Mouse (Mus musculus) left cerebral cortex, adult 18-20 months (tissue): ENCODE results near the gene Arid3a. TPM values are rescaled to one million over a fixed set of nuclear protein-coding genes. Genes with fewer than 3 reads are reported as not detected.
"Not testable (repeated sequence)": the region's sequence is repeated elsewhere in the genome, so short reads cannot be mapped to it uniquely, and the experiment has no call there.

Experiments
- DNase-seq, 2 experiments: peaks; one replicate each; pipeline ENCODE4 v3.0.0; 2021 to 2022; ENCODE audit warnings: low spot score in 2 of 2, mixed read lengths in 1 of 2
- total RNA-seq, 2 experiments: library from RNA; stranded (reverse); gene quantifications; 2 replicates each; pipeline ENCODE4 v1.2.3; 2021

Gene Arid3a
- total RNA-seq, 2 experiments from 2014 or later, result 5.6 to 7.2 TPM

DNA sequence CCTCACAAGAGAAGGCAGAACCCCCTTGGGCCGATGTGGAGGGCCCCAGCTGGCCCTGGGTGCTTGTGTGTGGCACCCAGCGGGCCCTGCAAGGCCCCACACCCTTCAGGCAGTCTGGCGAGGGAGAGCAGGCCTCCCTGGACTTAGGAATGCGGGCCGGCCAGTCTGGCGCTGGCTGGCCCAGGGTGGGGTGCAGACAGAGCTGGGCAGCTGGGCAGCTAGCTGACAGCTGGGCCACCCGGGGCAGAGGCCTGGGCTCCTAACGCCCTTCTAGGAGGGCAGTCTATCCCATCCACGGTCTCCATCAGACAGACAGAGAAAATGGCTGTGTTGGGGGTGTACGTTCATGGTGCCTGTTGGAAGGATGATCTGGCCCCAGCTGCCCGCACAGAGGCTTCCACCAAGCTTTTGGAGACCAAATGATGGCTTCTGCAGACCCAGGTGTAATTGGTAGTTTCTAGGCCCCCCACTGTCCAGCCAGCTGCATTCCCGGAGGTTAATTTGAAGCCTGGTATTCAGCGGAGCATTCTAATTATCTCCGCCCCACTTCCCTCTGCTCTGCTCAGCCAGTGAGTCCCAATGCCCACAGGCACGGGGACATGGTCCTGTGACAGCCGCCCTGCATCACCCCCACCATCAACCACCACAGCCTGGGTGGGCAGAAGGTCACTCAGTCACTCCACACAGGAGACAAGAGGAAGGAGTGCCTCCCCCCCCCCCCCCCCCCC lies 18.8 kb downstream of the Arid3a start:
- no peak for DNase-seq

GRCm38 (mm10) chr10:79946752-79947322 lies 20.0 kb downstream of the Arid3a start:
- no peak for DNase-seq

- DNase-seq, result no peak
Measured at GRCm38 (mm10) chr10:79947502-79947901, 20.7 kb downstream of the Arid3a start.

GRCm38 (mm10) chr10:79949873-79950272 lies 23.0 kb downstream of the Arid3a start:
- DNase-seq, result no peak

DNA sequence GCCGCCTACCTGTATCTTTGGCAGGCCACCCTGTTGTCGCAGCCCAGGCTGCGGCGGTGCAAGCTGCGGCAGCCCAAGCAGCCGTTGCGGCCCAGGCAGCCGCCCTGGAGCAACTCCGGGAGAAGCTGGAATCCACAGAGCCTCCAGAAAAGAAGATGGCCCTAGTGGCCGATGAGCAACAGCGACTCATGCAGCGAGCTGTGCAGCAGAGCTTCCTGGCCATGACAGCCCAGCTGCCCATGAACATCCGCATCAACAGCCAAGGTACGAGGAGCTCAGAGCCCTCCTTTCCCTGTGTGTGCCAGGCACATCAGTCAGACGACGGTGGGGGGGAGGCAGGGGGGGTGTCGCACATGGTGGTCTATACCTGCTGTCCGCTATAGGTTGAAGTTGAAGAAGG lies 23.8 kb downstream of the Arid3a start:
- DNase-seq, result no peak

DNA sequence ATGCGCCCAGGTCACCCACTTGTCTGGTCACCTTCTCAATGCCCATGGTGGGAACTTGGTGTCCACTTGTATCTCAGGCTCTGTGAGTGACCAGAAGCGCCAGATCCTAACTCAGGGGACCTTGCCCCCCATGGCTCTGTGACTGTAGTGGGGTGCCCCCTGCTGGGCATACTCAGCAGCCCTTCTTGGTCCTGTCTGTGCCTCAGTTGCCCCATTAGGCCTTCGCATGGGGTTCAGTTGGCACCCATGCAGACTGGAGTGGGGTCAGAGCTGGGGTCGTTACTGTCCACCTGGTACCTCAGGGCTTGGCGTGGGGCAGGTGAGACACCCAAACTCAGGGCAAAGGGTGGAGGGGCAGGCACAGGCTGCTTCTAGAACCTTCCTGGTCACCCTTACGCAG lies 27.1 kb downstream of the Arid3a start:
- no peak for DNase-seq

DNA sequence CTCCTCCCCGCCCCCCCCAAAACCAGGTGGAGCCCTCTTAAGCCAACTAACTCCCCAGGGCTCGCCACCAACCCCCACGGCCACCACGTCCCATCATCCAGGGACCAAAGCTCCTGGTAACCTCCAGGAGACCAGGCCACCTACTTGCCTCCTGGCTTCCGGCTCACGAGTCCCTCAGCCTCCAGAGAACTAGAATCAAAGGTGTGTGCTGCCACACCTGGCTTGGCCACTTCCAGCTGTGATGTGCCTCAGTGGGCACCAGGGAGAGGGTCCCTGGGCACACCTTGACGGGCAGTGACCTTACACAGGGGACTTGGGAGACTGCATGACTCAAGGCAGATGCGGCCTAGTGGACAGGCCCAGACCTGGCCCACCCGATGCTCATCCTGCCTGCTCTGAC lies 28.8 kb downstream of the Arid3a start:
- DNase-seq, result no peak

DNA sequence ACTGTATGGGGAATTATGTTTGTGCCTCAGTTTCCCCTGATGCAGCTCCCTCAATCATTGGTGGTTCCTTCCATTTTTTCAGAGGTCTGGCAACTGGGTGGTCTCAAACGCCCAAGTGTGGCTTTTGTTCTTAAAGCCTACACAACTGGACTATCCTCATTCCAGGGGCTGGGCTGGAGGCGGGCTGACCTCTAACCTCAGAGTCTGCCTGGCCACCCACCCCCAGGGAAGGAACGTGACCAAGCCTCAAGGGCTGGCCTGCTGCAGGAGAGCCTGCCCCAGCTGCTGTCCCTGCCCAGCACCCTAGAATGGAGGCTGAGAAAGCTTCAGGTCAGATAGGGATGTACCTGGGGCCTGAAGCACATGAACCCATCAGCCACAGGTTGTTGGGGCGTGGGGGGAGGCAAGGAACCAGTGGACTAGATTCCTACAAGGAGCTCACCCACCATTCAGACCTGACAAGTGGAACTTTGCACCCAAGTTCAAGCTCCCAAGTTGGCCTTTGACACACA lies 29.9 kb downstream of the Arid3a start:
- DNase-seq, result no peak

DNA sequence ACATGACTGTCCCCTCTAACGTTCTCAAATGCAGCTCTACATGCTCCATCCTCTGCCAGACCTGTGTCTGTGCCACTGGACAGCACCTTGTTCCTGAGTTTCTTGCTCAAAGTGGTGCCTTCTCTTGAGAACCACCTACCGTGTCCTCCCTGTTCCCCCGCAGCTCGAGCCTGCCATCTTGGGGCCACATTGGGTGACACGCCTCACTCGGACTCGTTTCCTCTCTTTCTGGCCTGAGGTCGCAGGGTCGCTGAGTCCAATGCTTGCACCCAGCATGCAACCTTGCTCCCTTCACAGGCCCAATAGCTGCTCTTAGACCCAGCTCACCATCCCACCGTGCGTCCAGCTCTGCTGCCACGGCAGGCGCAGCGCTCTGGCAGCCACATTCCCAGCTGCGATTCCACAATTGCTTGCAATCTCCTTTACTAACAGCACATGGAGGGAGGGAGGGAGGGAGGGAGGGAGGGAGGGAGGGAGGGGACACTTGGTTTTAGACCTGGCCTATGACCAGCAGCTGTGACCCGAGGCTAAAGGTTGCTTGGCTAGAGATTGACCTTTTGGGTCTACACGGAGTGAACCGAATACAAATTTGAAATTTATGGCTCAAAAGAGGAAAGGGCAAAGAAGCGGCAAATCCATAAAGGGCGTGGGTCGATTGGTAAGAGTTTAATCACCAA lies 31.4 kb downstream of the Arid3a start:
- DNase-seq, result peak; percentile 77 to 78

DNA sequence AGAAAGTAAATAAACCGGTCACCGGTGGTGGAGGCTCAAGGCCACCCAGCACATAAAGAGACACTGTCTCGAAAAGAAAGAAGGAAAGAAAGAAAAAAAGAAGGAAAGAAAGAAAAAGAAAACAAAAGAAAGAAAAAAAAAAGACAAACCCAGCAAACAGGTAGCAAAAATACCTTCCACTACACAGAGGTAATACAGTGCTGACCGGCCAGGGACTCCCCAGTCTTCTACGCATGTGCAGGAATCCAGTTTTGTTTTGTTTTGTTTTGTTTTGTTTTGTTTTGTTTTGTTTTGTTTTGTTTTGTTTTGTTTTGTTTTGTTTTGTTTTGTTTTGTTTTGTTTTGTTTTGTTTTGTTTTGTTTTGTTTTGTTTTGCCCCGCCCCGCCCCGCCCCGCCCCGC lies 32.6 kb downstream of the Arid3a start:
- not testable (repeated sequence) for DNase-seq

- peak; percentile 99 for DNase-seq
Measured at GRCm38 (mm10) chr10:79959847-79960601, 33.2 kb downstream of the Arid3a start, which contains the start of gene Wdr18. Gene Wdr18 (plus strand): TSS chr10:79960152.

DNA sequence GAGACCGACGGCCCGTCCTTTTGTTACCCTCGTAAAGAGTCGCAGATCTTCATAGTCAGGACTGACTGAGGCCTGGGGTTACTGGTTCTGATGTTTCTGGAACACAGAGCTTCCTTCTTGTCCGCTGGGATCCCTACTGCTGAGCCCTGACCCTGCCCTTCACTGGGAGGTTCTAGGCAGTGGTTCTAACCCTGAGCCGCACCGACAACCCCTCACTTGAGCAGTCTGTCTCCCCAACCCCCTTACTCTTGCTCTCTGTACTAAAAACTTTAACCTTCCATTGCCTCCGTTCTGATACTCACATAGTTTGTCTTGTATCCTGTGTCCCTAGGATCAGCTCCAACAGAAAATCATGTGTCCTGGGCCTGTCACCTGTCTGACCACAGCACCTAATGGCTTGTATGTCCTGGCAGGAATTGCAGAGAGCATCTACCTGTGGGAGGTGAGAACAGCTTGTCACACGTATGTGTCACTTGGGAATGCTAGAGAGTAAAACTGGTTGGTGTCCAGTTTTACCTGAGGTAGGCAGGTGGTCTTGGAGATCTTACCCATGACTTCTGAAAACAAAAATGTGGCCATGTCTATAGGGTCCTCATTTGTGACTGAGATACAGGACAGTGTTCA lies 33.9 kb downstream of the Arid3a start:
- DNase-seq, result no peak

GRCm38 (mm10) chr10:79964727-79965126 lies 37.9 kb downstream of the Arid3a start:
- no peak for DNase-seq

DNA sequence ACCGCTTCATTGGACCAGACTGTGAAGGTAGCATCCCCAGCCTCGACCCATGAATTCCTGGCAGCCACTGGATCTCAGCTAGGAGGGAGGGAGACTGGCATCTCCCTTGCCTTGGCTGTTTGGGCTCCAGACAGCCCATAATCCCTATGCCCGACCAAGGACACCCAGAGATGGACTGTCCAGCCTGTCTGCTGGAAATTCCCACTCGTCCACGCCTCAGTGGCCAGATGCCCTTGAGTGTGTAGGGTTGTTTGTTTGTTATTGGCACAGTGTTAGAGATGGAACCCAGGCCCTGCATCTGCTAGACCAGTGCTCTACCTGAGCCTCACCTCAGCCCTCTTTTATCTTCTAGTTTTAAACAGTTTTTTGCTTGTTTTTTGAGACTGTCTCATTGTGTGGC lies 38.5 kb downstream of the Arid3a start:
- no peak for DNase-seq

GRCm38 (mm10) chr10:79966886-79967400 lies 40.1 kb downstream of the Arid3a start:
- DNase-seq, result no peak

- no peak for DNase-seq
Measured at GRCm38 (mm10) chr10:79968181-79968580, 41.3 kb downstream of the Arid3a start.

GRCm38 (mm10) chr10:79969124-79969568 lies 42.3 kb downstream of the Arid3a start:
- DNase-seq, result no peak

DNA sequence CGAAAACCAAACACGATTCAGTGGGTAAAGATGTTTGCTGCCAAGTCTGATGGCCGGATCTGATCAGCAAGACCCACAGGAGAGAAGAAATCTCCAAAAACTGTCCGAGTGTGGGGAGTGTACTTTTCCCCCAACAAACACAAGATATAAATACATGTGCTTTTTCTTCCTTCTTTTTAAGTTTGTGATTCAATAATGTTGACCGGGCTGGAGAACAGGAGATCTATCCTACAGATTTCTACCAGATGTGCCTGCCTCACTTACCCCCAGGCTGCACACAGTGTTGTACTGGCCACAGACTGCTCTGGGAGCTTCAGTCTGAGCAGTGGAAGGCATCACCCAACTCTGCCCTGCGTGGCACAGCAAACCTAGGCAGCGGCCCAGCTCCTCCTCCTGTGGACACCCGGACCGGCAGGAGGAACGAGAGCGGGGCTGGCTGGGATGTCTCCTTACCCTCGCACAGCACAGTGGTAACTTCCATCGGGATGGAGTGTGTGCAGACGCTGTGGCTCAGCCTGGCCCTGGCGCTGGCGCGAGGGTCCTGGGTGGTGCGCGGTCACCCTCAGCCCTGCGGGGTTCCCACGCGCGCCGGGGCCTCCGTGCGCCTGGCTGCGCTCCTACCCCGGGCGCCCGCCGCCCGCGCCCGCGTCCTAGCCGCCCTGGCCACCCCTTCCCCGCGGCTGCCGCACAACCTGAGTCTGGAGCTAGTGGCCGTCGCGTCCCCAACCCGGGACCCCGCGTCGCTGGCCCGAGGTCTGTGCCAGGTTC lies 43.8 kb downstream of the Arid3a start, which contains the start of gene Grin3b:
Grin3b (plus strand) TSS at position 301 of the 768 bp plus-strand sequence.
- DNase-seq, result no peak

- DNase-seq, result no peak
Measured at GRCm38 (mm10) chr10:79971183-79971497, 44.3 kb downstream of the Arid3a start.

GRCm38 (mm10) chr10:79972831-79973230 lies 46.0 kb downstream of the Arid3a start:
- no peak for DNase-seq
